Mouse (Mus musculus) frontal cortex, postnatal 36 days (tissue): ENCODE results near the gene Lrrc73.
A peak's percentile ranks its signal among the peaks of the same experiment; 100 is the strongest.

Experiments
- DNase-seq, 2 experiments: peaks; one replicate each; pipeline ENCODE4 v3.0.0; 2022; ENCODE audit warnings: low spot score in 2 of 2

Lrrc73 gene

DNA sequence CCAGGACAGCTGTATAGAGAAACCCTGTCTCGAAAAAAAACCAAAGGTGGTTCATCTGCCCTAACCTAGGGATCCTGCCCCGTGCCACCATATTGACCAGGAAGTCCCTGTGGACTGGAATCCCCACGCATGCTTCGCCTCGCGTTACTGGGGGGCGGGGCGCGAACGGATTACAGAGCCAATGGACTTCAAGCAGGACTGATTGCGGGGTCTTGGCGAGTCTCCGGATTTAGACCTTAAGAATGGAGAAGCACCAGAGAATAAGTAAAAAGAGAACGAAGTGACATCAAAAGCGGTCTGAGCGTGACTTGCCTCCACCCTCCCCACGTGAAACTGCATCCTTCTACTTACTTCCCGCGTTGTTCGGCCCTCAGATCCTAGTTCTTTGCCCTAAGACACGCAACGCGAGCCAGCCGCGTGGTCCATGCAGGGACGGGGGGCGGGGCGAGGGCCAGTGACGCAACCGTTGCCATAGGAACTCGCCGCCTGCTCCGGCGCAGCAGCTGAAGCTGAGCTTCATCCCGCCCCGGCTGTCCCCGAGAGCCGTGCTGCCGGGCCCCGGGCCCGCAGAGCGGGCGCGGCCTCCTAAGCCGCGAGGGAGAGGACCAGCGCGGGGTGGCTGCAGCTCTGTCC is at the start of gene Lrrc73:
Lrrc73 (plus strand) TSS at position 80 of the 633 bp plus-strand sequence.
- DNase-seq, result peak; percentile 94 to 97

DNA sequence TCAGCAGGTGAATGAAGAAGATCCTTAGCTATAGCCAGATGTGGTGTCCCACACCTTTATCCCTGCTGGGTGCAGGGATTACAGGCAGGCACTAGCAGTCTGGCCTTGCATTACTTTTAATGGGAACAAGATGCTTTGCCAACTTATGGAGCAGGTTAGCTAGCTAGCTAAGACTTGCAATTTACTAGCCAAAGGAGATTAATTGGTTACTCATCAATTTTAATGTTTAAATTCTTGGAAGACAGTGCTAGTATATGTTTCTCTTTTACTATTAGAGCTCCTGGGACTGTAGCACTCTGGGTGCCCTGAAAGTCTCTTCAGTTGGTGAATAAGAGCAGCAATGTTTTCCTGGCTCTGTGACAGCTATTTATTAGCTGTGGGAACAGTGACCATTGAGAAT is 46.7 kb upstream of the Lrrc73 start:
- no peak for DNase-seq

DNA sequence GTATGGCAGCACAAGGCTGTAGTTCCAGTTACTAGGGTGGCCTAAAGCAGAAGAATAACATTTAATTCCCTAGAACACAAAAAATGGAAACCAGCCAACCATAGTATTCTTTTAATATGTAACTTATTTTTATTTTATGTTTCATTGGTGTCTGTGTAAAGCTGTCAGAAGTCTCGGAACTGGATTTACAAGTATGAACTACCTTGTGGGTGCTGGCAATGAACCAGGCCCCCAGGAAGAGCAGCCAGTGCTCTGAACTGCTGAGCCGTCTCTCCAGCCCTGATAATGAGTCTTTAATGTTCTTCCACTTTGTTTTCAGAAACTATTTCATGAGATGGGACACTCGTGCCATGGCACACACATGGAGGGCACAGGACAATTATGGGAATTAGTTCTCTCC is 42.8 kb upstream of the Lrrc73 start:
- DNase-seq, result no peak

DNA sequence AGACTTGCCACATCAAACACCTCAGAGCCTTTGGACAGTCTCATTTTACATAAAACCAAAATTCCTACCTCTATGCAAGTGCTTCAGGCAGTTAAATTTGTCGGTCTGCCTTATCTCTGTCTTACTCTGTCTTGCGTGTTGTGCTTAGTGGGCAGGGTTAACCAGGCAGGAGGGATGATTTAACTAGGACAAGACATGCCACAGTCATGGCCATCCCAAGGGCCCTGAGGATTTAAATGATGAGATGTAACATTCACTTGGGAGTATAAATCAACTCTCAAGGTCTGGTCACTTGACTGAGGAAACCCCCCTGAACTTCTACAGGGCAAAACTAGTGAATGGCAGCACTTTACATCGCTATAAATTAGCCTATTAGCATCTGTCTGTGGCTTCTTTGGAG is 31.7 kb upstream of the Lrrc73 start:
- no peak for DNase-seq

DNA sequence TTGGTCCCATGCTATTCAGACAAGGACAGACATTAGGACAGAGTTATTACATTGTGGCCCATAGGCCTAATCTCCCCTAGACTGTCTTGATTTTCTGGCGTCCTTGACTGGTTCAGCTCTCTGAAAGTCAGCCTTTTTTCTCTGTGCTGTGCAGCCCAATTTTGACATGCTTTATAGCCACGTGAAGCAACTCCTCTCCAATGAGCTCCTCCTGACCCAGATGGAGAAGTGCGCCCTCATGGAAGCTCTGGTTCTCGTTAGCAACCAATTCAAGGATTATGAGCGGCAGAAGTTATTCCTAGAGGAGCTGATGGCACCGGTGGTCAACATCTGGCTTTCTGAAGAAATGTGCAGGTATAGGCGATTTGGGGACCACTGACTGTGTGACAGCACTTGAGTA is 25.8 kb upstream of the Lrrc73 start:
- no peak for DNase-seq

DNA sequence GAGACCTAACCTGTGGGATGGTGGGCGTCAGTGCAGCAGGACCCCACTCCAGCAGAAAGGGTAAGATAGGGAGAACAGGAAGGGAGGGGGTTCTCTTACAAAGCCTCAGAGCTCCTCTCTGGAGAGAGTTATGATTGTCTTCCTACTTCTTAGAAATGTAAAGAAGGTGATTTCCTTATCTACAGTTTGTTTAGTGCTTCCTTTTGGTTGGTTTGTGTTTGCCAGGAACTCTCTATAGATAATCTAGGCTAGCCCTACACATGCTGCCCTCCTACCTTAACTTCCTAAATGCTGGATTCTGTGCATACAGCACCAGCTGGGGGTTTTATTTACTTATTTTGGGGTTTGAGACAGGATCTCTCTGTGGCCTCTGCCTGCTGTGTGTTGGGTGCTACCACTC is 17.3 kb upstream of the Lrrc73 start:
- DNase-seq, result no peak

DNA sequence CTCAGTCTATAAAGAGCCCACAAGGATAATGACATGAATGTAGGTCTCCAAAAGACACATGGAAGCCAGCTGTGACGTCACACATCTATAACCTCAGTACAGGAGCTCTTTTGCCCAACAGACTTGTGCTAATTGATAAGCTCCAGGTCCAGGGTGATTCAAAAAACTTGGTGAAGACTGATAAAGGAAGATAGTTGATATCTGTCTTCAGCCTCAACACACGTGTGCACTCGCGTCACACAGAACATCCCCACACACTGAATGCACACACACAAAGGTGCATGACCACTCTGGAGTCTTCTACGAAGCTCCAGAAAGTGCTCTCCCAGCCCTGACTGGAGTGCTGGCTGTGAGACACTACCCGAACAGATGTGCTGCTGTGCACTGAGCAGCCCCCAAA is 16.3 kb upstream of the Lrrc73 start:
- no peak for DNase-seq

DNA sequence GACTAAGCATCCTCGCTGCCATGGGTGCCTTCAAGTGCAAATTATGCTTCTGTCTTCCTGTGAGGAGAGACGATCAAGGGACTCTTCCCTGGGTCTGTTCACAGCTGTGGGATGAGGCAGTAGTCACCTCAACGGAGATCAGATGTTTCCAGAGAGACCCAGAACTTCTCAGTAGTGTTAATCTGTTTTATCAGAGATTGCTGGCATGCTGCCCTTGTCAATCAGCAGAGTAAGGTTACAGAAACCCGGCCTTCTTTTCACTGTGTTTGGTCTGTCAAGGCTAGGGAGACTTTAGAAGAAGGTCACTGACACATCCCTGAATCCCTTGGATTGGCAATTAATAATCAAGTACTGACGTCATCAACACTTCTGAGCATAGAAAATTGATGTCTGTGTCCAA is 15.9 kb upstream of the Lrrc73 start:
- DNase-seq, result no peak

DNA sequence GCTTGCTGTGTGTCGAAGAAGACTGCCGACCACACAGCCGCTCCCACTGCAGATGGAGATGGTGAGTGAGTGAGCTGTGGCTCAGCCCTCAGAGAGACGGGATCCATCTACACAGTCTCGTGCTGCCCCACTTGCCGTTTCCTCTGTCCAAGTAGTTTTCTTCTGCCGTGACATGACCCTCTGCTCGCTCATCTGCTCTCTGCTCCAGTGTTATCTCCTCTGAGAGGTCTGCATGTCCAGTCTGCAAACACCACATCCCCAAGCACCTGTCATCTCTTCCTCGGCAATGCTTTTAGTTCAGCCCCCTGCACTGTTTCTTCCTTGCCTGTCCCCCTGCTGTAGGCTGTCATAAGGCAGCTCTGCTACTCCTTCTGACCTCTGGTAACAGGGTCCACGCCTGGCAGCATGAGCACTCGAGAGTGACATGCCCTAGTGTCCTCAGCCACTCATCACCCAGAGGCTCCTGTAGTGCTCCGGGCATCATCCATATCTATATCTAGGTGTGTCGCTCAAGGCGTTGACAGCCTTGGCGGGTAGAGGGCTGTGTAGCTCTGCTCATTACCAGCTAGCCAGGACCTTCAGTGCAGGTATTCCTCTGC is 13.7 kb upstream of the Lrrc73 start:
- DNase-seq, result no peak

DNA sequence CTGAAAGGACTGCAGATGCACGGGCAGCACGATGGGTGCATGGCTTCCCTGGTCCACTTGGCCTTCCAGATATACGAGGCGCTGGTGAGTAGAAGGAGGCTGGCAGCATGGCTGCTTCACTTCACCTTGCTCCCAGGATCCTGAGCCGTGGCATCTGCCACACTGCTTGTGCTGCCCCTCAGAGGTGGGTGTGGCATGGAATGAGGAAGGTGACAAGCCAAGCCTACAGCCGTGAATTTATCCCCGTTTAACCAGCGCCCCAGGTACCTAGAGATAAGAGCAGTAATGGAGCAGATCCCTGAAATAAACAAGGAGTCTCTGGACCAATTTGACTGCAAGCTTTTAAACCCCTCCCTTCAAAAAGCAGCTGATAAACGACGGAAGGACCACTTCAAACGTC is 11.9 kb upstream of the Lrrc73 start:
- DNase-seq, result no peak

DNA sequence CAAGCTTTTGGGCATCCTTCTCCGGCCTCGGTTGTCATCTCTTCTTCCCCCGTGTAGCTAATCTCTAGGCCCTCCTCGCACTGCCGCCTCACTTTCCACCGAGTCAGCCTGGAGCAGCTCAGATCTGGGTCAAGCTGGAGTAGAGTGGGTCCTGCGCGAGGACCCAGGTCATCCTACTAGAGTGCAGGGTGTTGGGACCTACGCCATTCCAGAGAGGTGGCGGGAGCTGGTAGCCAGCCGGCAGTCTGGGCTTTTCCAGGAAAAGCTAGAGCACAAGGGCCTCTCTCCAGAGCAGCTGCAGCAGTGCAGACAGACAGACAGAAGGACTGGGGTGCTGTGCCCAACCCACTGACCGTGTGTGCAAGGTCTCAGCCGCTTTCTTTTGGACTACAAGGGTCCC is 11.1 kb upstream of the Lrrc73 start:
- no peak for DNase-seq

DNA sequence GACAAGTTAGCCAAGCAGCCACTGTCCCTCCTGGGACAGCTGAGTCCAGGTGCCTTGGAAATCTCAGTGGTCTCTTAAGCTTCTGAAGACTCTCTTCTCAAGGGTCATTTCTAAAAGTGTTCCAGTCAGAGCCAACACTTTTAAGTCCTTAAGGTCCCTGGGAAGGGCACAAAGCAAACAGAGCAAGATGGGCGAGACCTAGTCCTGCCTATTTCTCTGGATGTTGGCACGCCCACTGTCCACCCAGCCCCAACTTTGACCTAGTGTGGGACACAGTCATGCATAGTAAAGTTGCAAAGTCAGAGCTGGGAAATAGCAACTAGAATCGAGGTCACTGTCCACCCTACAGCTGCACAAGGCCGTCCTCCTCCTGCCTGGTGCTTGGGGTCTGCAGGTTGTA is 10.3 kb upstream of the Lrrc73 start:
- DNase-seq, result no peak

DNA sequence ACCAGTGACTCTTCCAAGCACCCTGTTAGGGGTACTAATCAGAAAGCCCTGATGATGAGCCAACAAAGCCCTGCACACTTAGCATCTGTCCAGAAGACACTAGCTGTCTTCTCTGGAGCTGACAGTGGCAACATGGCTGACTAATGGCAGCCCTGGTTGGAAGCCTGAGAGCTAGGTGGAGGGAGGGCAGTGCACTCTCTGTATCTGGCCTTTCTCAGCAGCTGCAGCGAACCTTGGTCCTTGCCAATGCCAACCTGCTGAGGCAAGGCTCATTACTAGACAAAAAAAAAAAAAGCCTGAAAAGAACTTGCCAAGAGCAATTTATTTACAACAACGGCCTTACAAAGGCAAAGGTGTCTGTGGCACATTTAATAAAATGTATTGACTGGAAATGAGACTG is 9.7 kb upstream of the Lrrc73 start:
- DNase-seq, result no peak

DNA sequence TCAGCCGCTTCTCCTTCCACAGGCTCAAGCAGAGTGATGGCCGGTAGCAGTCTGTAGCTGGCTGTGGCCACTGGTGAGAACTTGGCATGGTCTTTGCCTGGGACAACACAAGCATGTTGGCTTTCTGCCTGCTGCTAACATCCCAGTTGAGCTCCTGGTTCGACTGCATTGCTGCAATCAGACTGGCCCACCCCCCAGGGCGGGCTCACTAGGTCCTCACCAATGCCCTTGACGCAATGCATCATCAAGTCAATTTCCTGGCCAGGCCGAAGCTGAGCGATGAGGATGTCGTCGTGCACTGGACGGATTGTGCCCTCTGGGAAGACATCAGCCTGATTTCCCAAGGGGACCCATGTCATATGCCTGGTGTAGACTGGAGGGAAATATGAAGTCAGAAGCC is 8.8 kb upstream of the Lrrc73 start:
- DNase-seq, result no peak

DNA sequence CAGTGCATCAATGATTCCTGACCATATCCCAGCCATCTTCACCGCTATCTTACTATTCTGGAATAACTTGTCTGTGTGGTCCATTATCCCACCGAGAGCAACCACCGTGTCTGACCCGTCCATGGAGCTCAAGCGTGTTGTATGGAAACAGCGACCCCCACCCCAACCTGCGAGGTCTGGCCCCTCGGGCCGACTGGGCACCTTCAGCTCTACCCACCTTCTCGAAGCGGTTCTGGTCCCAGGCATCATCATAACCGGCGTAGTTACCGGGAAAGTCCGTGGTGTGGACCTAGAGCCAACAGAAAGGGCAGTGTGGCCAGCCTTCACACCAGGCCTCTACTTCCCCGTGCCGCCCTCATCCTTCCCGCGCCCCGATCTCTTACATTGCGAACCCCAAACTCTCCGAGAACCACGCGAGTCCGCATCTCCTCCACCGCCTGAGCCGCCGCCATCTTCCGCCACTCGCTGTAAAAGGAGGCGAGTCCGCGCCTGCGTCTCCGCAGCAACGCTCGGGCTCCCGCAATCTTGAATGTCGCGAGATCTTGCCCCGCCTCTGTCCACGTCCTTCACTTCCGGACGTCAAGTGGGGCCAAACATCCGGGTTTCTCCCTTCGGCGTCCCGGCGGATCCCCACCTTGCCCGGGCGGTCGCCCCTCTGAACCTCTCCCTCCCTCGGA is 5.7 kb upstream of the Lrrc73 start, which contains the start of the genes Polr1c and Yipf3:
Polr1c (minus strand) TSS at position 543 of the 677 bp plus-strand sequence.
Yipf3 (plus strand) TSS at position 569 of the 677 bp plus-strand sequence.
- DNase-seq, result peak; percentile 95 to 97

DNA sequence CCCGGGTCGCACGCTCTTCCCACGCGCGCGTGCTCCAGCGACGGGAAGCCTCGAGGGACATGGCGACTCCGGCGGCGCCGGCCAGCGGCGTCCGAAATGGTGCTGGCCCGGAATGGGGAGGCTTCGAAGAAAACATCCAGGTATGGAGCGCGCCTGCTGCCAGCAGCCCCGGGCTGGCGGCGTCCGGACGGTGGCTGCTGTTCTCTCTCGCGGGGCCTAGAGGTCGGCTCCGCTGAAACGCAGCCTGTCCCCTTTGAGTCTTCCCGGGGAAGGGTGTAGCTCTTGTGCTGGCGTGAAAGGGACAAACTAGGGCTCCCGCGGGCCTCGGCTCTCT is 5.2 kb upstream of the Lrrc73 start:
- no peak for DNase-seq

DNA sequence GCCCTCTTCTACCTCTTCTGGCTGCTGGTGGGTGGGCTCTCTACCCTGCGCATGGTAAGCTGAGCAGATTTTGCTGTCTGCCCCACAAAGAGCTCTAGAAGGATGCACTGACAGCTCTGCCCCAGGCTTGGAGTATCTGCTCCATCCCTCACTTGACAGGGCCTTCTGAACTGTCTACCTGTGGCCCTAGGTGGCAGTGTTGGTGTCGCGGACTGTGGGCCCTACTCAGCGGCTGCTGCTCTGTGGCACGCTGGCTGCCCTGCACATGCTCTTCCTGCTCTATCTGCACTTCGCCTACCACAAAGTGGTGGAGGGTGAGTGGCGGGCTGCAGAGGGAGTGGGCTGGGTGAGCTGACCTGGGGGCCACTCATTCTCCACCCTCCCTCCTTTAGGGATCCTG is 2.2 kb upstream of the Lrrc73 start:
- no peak for DNase-seq

DNA sequence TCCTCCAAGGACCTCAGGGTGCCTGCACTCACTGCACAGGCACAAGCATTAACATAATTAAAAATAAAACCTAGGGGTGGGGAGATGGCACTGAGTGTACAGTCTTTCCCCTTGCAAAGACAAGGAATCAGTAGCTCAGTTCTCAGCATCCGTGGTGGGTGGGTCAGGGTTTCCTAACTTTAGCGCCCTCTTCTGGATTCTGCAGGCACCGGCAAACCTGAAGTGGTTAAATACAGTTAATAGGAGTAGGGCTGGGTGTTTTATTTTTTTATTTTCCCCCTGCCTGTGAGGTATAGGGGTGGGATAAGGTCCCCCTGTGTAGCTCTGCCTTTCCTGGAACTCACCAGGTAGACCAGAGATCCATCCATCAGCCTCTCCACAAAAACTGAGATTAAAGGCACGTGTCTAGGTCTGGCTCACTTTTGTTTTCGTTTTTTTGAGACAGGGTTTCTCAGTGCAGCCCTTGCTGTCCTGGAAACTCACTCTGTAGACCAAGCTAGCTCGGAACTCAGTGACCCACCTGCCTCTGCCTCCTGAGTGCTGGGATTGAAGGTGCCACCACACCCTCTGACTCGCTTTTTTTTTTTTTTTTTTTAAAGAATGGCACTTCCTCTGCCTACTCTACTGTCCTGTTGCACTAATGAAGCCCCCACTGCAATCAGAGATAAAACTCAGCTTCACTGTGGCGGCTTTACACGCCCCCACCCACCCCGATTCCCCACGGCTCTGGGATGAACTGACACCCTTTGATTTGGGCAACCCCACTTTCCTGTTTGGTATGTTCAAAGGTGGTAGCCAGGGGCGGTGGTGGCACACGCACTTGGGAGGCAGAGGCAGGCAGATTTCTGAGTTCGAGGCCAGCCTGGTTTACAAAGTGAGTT is 520 bp upstream of the Lrrc73 start:
- DNase-seq, result no peak

DNA sequence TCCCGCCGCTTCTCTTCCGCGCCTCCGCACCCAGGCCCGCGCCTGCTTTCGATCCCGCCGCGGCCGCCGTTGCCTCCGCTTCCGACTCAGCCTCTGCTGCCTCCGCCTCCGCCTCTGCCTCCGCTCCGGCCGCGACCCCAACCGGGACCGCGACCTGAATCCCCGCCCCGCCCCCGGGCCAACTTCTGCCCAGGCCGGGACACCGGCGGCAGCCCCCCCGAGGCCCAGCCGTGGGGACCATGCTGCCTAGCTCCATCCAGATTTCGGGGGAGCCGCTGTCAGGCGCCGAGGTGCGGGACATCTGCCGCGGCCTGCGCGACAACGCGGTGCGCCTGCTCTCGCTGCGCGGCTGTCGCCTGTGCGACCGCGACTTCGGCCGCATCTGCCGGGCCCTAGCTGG is 775 bp downstream of the Lrrc73 start:
- DNase-seq, result peak; percentile 54

DNA sequence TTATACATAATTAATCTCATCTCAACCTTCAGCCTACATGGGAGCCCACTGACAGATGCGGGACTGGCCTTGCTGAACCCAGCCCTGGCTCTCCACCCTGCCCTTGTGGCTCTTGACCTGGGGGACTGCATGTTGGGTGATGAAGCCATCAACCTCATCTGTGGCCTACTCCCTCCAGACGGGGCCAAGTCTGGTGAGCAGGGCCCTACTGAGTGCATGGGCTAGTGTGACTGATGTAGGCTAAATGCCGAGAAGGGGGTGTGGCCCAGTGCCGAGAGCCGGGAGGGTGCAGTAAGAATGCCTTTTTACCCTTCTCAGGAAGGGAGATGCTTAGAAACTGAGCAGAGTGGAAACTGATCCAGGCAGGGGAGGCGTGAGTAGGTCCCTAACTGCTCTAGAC is 1.8 kb downstream of the Lrrc73 start:
- no peak for DNase-seq

DNA sequence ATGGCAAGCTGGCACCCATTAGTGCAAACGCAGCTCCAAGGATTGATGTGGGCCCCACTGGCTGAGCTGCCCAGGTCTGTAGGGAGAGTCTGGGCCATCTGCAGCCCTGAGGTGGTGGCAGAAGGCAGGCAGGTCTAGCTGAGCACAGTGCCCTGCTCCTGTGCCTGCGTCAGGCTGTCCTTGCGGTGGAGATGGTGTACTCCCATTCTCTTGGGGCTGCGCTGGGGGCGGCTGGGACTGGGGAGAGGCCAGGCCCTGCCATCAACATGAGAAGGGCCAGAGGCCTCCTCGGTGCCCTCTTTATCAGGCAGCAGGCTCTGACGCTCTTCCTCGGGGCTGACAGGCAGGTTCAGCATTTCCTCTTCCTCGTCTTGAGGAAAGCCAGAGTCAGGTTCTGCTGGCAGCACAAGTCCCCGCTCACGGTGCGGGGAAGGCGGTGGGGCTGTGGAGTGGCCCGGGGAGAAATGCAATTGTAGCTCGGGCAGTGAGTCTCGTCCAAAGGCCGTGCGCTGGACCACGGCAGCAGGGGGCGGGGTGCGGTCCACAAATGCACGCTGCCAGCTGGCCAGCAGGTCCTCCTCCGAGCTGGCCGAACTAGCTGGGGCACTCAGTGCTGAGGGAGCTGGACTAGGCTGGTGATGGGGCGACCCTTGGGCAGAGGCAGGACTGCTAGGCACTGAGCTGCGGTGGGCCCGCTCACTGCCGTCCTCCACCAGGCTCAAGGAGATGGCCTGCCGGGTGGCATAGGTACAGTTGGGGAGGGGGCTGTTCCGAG is 5.1 kb downstream of the Lrrc73 start:
- no peak for DNase-seq

DNA sequence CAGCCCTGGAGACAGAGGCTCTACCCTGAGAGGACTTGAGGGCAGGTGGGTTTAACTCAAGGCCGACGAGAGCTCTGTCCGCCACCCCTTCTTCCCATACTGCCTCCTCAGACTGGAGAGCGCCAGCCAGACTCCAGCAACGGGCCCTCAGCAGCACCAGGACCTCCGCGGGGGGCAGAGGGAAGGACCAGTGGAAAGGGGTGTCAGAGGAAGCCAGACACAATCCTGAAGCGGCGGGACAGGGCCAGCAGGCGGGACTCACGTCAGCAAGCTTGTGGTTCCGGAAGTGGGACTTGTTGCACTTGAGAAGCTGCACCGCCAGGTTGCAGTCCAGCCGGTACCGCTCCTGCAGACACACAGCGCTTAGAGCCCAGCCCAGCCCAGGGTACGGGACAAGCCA is 6.3 kb downstream of the Lrrc73 start:
- DNase-seq, result no peak
